In the genomic region with DNA sequence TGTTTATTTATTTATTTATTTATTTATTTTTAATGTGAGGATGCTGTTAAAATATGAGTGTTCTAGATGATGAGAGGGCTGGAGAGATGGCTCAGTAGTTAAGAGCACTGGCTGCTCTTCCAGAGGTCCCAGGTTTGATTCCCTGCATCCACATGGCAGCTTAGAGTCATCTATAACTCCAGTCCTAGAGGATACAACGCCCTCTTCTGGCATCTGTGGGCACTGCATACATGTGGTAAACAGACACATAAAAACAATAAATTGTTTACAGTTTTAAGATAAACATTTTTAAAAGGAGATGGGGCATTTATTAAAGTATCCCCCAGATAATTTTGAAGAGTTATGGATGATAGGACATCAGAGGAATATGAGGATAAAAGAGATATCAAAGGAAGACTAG, we compare ENCODE assay signal across 18 mouse cellular contexts. TPM values are rescaled to one million over a fixed set of nuclear protein-coding genes. Genes with fewer than 3 reads are reported as not detected.
DNase-seq lines count a peak whose midpoint lies in the region; ATAC-seq and TF ChIP-seq lines count a peak whose summit lies in the region.
"Had no signal": no experiment of that assay in that cellular context is flagged by ENCODE, and none has a peak within 500 bp of the region (broad histone marks: within the 10 kb centered on the region; RNA-seq: fewer than 3 reads in every experiment).

No protein-coding gene starts in this region.

- H3K4me1 ChIP-seq in lung, postnatal 0 days (ENCODE audit: insufficient read depth, low read depth, low read length): no peaks in the 10 kb centered on the region
- H3K4me1 ChIP-seq in E14TG2a.4 (replicated peaks; ENCODE audit: low read depth, low read length): peaks cover 36% of the 10 kb centered on the region

- no peak for TF ChIP-seq EP300 in lung, postnatal 0 days (IDR thresholded peaks at IDR 0.05)

- intact Hi-C loops in heart, postnatal 25 days (cut with DNase I): no loop called here
- intact Hi-C loops in left cerebral cortex, postnatal 10 days (cut with DNase I): no loop called here

- no peaks in the 10 kb centered on the region for H3K9me3 ChIP-seq in lung, postnatal 0 days (ENCODE audit: low read length)
- no peaks in the 10 kb centered on the region for H3K9me3 ChIP-seq in E14TG2a.4 (ENCODE audit: low read length)
- H3K9me3 ChIP-seq: embryonic facial prominence, embryonic 15.5 days; hindbrain, embryonic 15.5 days had no signal

- DNase-seq in heart, adult 11 months: peak; percentile 78
- DNase-seq in heart, postnatal 25 days (ENCODE audit: low spot score): no peak
- no peak for DNase-seq in lung, postnatal 0 days (ENCODE audit: low spot score)
- DNase-seq in lung, postnatal 10 days: no peak
- DNase-seq in naive thymus-derived CD4-positive, alpha-beta T cell, adult 2 months (ENCODE audit: low read depth): peak; percentile 46
- DNase-seq in adrenal gland, postnatal 10 days: no peak
- no peak for DNase-seq in left cerebral cortex, postnatal 10 days (ENCODE audit: extremely low spot score in 1 of 2, low spot score in 2 of 2)
- DNase-seq: cerebellum, adult 18-20 months; kidney, postnatal 14 days; layer of hippocampus, postnatal 36 days; right cerebral cortex, postnatal 4 days had no signal

- H3K27ac ChIP-seq in lung, postnatal 0 days (ENCODE audit: low read length): no peak overlapping the region
- H3K27ac ChIP-seq: hindbrain, embryonic 15.5 days had no signal

- no peak overlapping the region for H3K4me3 ChIP-seq in lung, postnatal 0 days (ENCODE audit: low read depth, low read length)
- H3K4me3 ChIP-seq in E14TG2a.4 (replicated peaks; ENCODE audit: low read length): no peak overlapping the region
- H3K4me3 ChIP-seq: hindbrain, embryonic 15.5 days had no signal

- H3K27me3 ChIP-seq in lung, postnatal 0 days (replicated peaks; ENCODE audit: insufficient read depth, low read length): no peaks in the 10 kb centered on the region
- H3K27me3 ChIP-seq in E14TG2a.4 (ENCODE audit: insufficient read depth, low read length): peaks cover 39% of the 10 kb centered on the region
- H3K27me3 ChIP-seq: embryonic facial prominence, embryonic 15.5 days; hindbrain, embryonic 15.5 days had no signal

- peak; percentile 38 for TF ChIP-seq CTCF in lung, postnatal 0 days (IDR thresholded peaks at IDR 0.05)
- TF ChIP-seq CTCF in E14TG2a.4 (conservative IDR thresholded peaks at IDR 0.05; ENCODE audit: low read length): peak; percentile 71

- H3K9ac ChIP-seq in lung, postnatal 0 days (replicated peaks; ENCODE audit: low read depth): no peak overlapping the region
- H3K9ac ChIP-seq: embryonic facial prominence, embryonic 15.5 days; hindbrain, embryonic 15.5 days had no signal

- ATAC-seq in lung, postnatal 0 days: no peak
- ATAC-seq: forebrain, embryonic 16.5 days had no signal

- no peaks in the 10 kb centered on the region for H3K36me3 ChIP-seq in lung, postnatal 0 days (ENCODE audit: insufficient read depth, low read length)
- no peaks in the 10 kb centered on the region for H3K36me3 ChIP-seq in E14TG2a.4 (ENCODE audit: insufficient read depth, low read length)
- H3K36me3 ChIP-seq: embryonic facial prominence, embryonic 15.5 days; hindbrain, embryonic 15.5 days had no signal

- 26% methylated on average over 1 of the region's 1 CpGs for WGBS in lung, postnatal 0 days

- H3K4me2 ChIP-seq in lung, postnatal 0 days (replicated peaks; ENCODE audit: low read depth, low read length): no peak overlapping the region

RNA-seq across cellular contexts. Expression of a gene that starts 10.2 kb away (rescaled TPM):
- total RNA-seq in heart, postnatal 25 days (2021): 10 to 100 TPM; 14.0 to 16.7 TPM
- polyA plus RNA-seq in lung, postnatal 0 days (2015; fragmentation: Nextera tagmentation; extraction: Ambion mirVana): 9.5 and 9.6 TPM in 2 replicates
- 10 to 100 TPM; 21.1 to 21.3 TPM for total RNA-seq in adrenal gland, postnatal 10 days (2021)
- total RNA-seq in left cerebral cortex, postnatal 10 days (2021): 1 to 10 TPM; 7.5 to 7.9 TPM

RNA-seq across cellular contexts. Expression of a gene that starts 40.4 kb away (rescaled TPM):
- total RNA-seq in heart, postnatal 25 days (2021): under 1 TPM in 1 of 2 experiments, not detected in 1; 0.06 TPM
- polyA plus RNA-seq in lung, postnatal 0 days (2015; fragmentation: Nextera tagmentation; extraction: Ambion mirVana): 0.07 and 0.12 TPM in 2 replicates
- total RNA-seq in adrenal gland, postnatal 10 days (2021): 1 to 10 TPM in 1 of 2 experiments, under 1 TPM in 1; 0.39 to 1.6 TPM
- total RNA-seq in left cerebral cortex, postnatal 10 days (2021): under 1 TPM; 0.14 to 0.24 TPM
- total RNA-seq: liver, adult 2 months; megakaryocyte, adult 5-6 weeks; monocyte, adult 5-6 weeks had no signal
- polyA plus RNA-seq: liver, adult 2 months had no signal

Comparison
In these comparisons a context has a peak if more than half of its experiments do, and no peak if none do; other contexts are left out.
1. DNase-seq: peak in heart, adult 11 months (single experiment) and naive thymus-derived CD4-positive, alpha-beta T cell, adult 2 months (single experiment); none in heart, postnatal 25 days (single experiment), lung, postnatal 0 days (single experiment), lung, postnatal 10 days (single experiment), adrenal gland, postnatal 10 days (single experiment) and left cerebral cortex, postnatal 10 days (0 of 2).